Mouse (Mus musculus) urinary bladder, postnatal 4 days (tissue): ENCODE measurements around the gene Ice1.

Experiments used
- DNase-seq, 2 experiments: peaks; one replicate each; pipeline ENCODE4 v3.0.0; 2021 to 2022; ENCODE audit warnings: low spot score in 2 of 2

Ice1 gene

GRCm38 (mm10) chr13:70639639-70640038 lies 2.2 kb upstream of the Ice1 start:
- DNase-seq = peak in 1 of 2 experiments; percentile 5

- peak; percentile 92 to 94 for DNase-seq
Observed at GRCm38 (mm10) chr13:70637662-70638291, 343 bp upstream of the Ice1 start.

- DNase-seq = no peak
Observed at GRCm38 (mm10) chr13:70636706-70637105, 728 bp downstream of the Ice1 start.

- no peak for DNase-seq
Observed at GRCm38 (mm10) chr13:70635591-70635990, 1.8 kb downstream of the Ice1 start.

GRCm38 (mm10) chr13:70626416-70626815 lies 11.0 kb downstream of the Ice1 start:
- DNase-seq = no peak

GRCm38 (mm10) chr13:70625665-70626064 lies 11.8 kb downstream of the Ice1 start:
- no peak for DNase-seq

- peak in 1 of 2 experiments; percentile 43 for DNase-seq
Observed at GRCm38 (mm10) chr13:70624445-70624844, 13.0 kb downstream of the Ice1 start.

GRCm38 (mm10) chr13:70622461-70623057 lies 14.9 kb downstream of the Ice1 start:
- DNase-seq = no peak

GRCm38 (mm10) chr13:70621509-70621908 lies 15.9 kb downstream of the Ice1 start:
- no peak for DNase-seq

- DNase-seq = no peak
Observed at GRCm38 (mm10) chr13:70612837-70613236, 24.6 kb downstream of the Ice1 start.

- DNase-seq = peak in 1 of 2 experiments; percentile 60
Observed at GRCm38 (mm10) chr13:70610431-70611420, 26.7 kb downstream of the Ice1 start.

- peak in 1 of 2 experiments; percentile 25 for DNase-seq
Observed at GRCm38 (mm10) chr13:70609632-70610031, 27.8 kb downstream of the Ice1 start.

- peak in 1 of 2 experiments; percentile 56 for DNase-seq
Observed at GRCm38 (mm10) chr13:70605366-70605765, 32.1 kb downstream of the Ice1 start.

- DNase-seq = peak in 1 of 2 experiments; percentile 57
Observed at GRCm38 (mm10) chr13:70604723-70605122, 32.7 kb downstream of the Ice1 start.

GRCm38 (mm10) chr13:70601566-70601965 lies 35.9 kb downstream of the Ice1 start:
- DNase-seq = no peak

- DNase-seq = no peak
Observed at GRCm38 (mm10) chr13:70599964-70600619, 37.3 kb downstream of the Ice1 start.

GRCm38 (mm10) chr13:70598941-70599340 lies 38.5 kb downstream of the Ice1 start:
- no peak for DNase-seq

GRCm38 (mm10) chr13:70596901-70597300 lies 40.5 kb downstream of the Ice1 start:
- DNase-seq = no peak

GRCm38 (mm10) chr13:70590248-70590762 lies 47.1 kb downstream of the Ice1 start:
- DNase-seq = no peak

GRCm38 (mm10) chr13:70586969-70587368 lies 50.5 kb downstream of the Ice1 start:
- DNase-seq = no peak

GRCm38 (mm10) chr13:70582517-70582916 lies 54.9 kb downstream of the Ice1 start:
- no peak for DNase-seq
